Mouse (Mus musculus): ENCODE data around the gene B4galnt3. TPM values are rescaled to one million over a fixed set of nuclear protein-coding genes. Genes with fewer than 3 reads are reported as not detected.

B4galnt3 gene
- 0.57 and 0.66 TPM in 2 replicates for polyA plus RNA-seq (2012; rRNA removed)

- peaks cover 11% of the 10 kb centered on the region for H3K4me1 ChIP-seq (replicated peaks; ENCODE audit: control insufficient read depth, insufficient read depth, low read length)
- H3K4me3 ChIP-seq (ENCODE audit: control insufficient read depth, insufficient read depth, low read length): peak within 1 kb of the TSS; percentile 28
- DNase-seq: peak; percentile 47
- WGBS: under 1% methylated on average over 79 of the region's 79 CpGs
- H3K27me3 ChIP-seq (ENCODE audit: control insufficient read depth, insufficient read depth, low read length): peaks cover 2% of the 10 kb centered on the region; the same call in 1 of the 2 replicates
- TF ChIP-seq POLR2A (IDR thresholded peaks at IDR 0.05; ENCODE audit: control insufficient read depth, extremely low read depth, insufficient read depth, low read length, poor library complexity): no peak
- TF ChIP-seq CTCF (IDR thresholded peaks at IDR 0.05; ENCODE audit: borderline replicate concordance, control insufficient read depth, extremely low read depth, insufficient read depth, low read length, poor library complexity): no peak
- no peak within 1 kb of the TSS for H3K27ac ChIP-seq (ENCODE audit: control insufficient read depth, insufficient read depth, low read length)
- H3K36me3 ChIP-seq (ENCODE audit: control insufficient read depth, insufficient read depth, low read length): no peaks in the 10 kb centered on the region
These were observed at the start of gene B4galnt3, which contains the start of gene D330020A13Rik for GRCm38 (mm10) chr6:120294056-120294784. Gene B4galnt3, minus strand, starts transcription at chr6:120294559. Gene D330020A13Rik, plus strand, starts transcription at chr6:120294364.

DNA sequence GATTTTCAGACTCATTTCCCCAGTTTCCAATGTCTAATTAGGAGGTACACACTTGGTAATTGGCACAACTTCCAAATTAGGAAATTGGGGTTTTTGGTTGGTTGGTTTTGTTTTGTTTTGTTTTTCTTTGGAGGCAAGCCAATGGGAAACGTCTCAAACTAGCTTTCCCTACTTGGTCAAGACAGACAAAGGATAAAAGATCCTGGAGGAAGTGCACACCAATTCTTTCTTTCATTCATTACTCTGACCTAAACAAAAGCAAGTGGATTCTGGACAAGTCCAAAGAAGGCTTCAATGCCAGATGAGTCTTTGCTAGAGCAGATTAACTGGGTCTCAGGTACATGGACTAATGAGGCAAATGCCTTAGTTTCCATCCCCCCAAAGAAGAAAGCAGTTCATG lies 49.6 kb upstream of the B4galnt3 start:
- WGBS: 92% methylated on average over 1 of the region's 1 CpGs

DNA sequence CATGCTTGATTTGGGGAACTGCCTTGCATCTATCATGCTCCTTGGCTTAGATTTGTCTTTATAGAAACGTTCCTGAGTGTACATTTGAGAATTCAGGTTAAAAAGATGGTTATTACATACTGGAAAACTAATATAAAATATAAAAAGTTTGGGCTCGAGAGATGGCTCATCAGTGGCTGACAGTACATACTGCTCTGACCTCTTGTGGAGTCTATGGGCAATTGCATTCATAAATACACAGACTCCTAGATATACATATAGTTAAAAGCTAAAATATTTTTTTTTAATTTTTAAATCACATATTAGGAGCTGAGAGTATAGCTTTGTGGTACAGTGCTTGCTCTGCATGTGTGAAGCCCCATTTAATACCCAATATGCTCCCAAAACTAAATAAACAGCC lies 38.0 kb upstream of the B4galnt3 start:
- no peaks in the 10 kb centered on the region for H3K4me1 ChIP-seq (replicated peaks; ENCODE audit: control insufficient read depth, insufficient read depth, low read length)
- H3K27me3 ChIP-seq (ENCODE audit: control insufficient read depth, insufficient read depth, low read length): no peaks in the 10 kb centered on the region
- TF ChIP-seq POLR2A (IDR thresholded peaks at IDR 0.05; ENCODE audit: control insufficient read depth, extremely low read depth, insufficient read depth, low read length, poor library complexity): no peak
- no peak for TF ChIP-seq CTCF (IDR thresholded peaks at IDR 0.05; ENCODE audit: borderline replicate concordance, control insufficient read depth, extremely low read depth, insufficient read depth, low read length, poor library complexity)
- WGBS: 83% methylated on average over 2 of the region's 2 CpGs
- DNase-seq: no peak
- no peak overlapping the region for H3K4me3 ChIP-seq (ENCODE audit: control insufficient read depth, insufficient read depth, low read length)
- peaks cover 27% of the 10 kb centered on the region for H3K36me3 ChIP-seq (ENCODE audit: control insufficient read depth, insufficient read depth, low read length)
- H3K27ac ChIP-seq (ENCODE audit: control insufficient read depth, insufficient read depth, low read length): no peak overlapping the region

More for the DNA sequence above, 49.6 kb upstream of the B4galnt3 start:
- Histone ChIP-seq H3K4me3 (ENCODE audit: control insufficient read depth, insufficient read depth, low read length) (no peak overlapping the region), H3K27me3 (ENCODE audit: control insufficient read depth, insufficient read depth, low read length) (no peaks in the 10 kb centered on the region), H3K36me3 (ENCODE audit: control insufficient read depth, insufficient read depth, low read length) (peaks cover 25% of the 10 kb centered on the region), H3K4me1 (replicated peaks; ENCODE audit: control insufficient read depth, insufficient read depth, low read length) (no peaks in the 10 kb centered on the region), H3K27ac (ENCODE audit: control insufficient read depth, insufficient read depth, low read length) (no peak overlapping the region)
- no peak for DNase-seq
- TF ChIP-seq CTCF (IDR thresholded peaks at IDR 0.05; ENCODE audit: borderline replicate concordance, control insufficient read depth, extremely low read depth, insufficient read depth, low read length, poor library complexity): no peak
- TF ChIP-seq POLR2A (IDR thresholded peaks at IDR 0.05; ENCODE audit: control insufficient read depth, extremely low read depth, insufficient read depth, low read length, poor library complexity): no peak

DNA sequence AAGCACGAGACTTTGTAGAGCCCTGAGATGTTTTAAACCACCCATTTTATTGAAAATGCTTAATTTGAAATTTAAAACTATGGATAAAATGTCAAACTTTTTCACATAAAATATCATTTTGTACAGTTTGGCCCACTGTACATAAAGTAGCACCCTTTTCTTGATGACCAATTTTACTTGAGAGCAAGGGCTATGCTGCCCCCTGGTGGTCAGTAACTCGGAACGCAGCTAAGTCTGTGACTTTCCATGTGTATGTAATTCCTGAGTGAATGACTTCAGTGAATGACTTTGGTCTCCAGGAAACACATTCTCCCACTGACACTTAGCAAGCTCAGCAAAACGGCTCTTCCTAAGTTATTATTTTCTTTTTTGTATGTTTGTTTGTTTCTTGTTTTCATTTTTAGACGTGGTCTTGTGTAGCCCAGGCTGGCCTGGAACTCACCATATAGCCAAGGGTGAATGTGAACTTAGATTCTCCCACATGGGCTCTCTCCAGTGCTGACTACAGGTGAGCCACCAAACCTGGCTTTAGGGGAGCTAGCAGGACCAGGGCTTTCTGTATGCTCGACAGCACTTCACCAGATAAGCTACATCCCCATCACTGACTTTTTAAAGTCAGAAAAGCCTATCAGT lies 30.1 kb upstream of the B4galnt3 start:
- Histone ChIP-seq H3K27ac (ENCODE audit: control insufficient read depth, insufficient read depth, low read length) (no peak overlapping the region), H3K4me1 (replicated peaks; ENCODE audit: control insufficient read depth, insufficient read depth, low read length) (no peaks in the 10 kb centered on the region), H3K4me3 (ENCODE audit: control insufficient read depth, insufficient read depth, low read length) (no peak overlapping the region), H3K36me3 (ENCODE audit: control insufficient read depth, insufficient read depth, low read length) (peaks cover 5% of the 10 kb centered on the region), H3K27me3 (ENCODE audit: control insufficient read depth, insufficient read depth, low read length) (no peaks in the 10 kb centered on the region)
- WGBS: 51% methylated on average over 6 of the region's 6 CpGs
- DNase-seq: peak; percentile 56
- no peak for TF ChIP-seq CTCF (IDR thresholded peaks at IDR 0.05; ENCODE audit: borderline replicate concordance, control insufficient read depth, extremely low read depth, insufficient read depth, low read length, poor library complexity)
- no peak for TF ChIP-seq POLR2A (IDR thresholded peaks at IDR 0.05; ENCODE audit: control insufficient read depth, extremely low read depth, insufficient read depth, low read length, poor library complexity)

DNA sequence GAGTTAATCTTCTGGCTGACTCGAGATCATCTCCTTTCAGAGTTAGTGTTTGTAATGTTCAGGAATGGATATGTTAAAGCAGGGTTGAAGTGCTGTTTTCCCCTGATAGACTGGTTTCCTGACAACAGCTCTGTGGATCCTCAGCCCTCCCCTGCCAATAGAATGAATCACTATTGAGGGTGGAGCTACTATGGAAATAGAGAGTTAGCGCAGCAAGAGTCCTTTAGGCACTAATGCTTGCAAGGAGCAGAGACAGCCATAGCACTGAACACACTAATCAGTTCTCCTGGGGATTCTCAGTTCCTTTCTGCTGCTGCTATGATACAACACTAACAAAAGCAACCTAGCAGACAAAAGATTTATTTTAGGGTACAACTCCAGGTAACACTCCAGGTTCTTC lies 26.0 kb upstream of the B4galnt3 start:
- TF ChIP-seq POLR2A (IDR thresholded peaks at IDR 0.05; ENCODE audit: control insufficient read depth, extremely low read depth, insufficient read depth, low read length, poor library complexity) (no peak), CTCF (IDR thresholded peaks at IDR 0.05; ENCODE audit: borderline replicate concordance, control insufficient read depth, extremely low read depth, insufficient read depth, low read length, poor library complexity) (no peak)
- Histone ChIP-seq H3K27ac (ENCODE audit: control insufficient read depth, insufficient read depth, low read length) (no peak overlapping the region), H3K27me3 (ENCODE audit: control insufficient read depth, insufficient read depth, low read length) (no peaks in the 10 kb centered on the region), H3K4me3 (ENCODE audit: control insufficient read depth, insufficient read depth, low read length) (no peak overlapping the region), H3K36me3 (ENCODE audit: control insufficient read depth, insufficient read depth, low read length) (no peaks in the 10 kb centered on the region; the same call in 1 of the 2 replicates), H3K4me1 (replicated peaks; ENCODE audit: control insufficient read depth, insufficient read depth, low read length) (no peaks in the 10 kb centered on the region)
- DNase-seq: no peak
- 95% methylated on average over 2 of the region's 2 CpGs for WGBS

DNA sequence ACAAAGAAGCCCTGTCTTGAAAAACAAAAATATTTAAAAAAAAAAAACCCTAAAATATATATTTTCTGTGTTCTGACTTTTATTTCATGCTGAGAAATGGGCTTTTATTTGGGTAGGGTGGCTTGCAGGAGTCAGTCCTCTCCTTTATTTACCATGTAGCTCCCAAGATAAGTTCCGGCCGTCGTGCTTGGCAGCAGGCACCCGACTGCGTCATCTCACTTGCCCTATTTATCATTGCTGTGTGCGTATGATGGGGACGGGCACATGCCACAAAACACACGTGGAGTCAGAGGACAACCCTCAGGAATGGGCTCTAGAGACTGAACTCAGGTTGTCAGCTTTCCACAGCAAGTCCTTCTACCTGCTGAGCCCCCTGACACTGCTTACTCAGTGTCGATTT lies 24.8 kb upstream of the B4galnt3 start:
- H3K27me3 ChIP-seq (ENCODE audit: control insufficient read depth, insufficient read depth, low read length): no peaks in the 10 kb centered on the region
- DNase-seq: no peak
- 95% methylated on average over 9 of the region's 9 CpGs for WGBS

More for the DNA sequence above, 24.8 kb upstream of the B4galnt3 start:
- TF ChIP-seq POLR2A (IDR thresholded peaks at IDR 0.05; ENCODE audit: control insufficient read depth, extremely low read depth, insufficient read depth, low read length, poor library complexity): no peak
- TF ChIP-seq CTCF (IDR thresholded peaks at IDR 0.05; ENCODE audit: borderline replicate concordance, control insufficient read depth, extremely low read depth, insufficient read depth, low read length, poor library complexity): no peak
- H3K4me1 ChIP-seq (replicated peaks; ENCODE audit: control insufficient read depth, insufficient read depth, low read length): no peaks in the 10 kb centered on the region
- H3K27ac ChIP-seq (ENCODE audit: control insufficient read depth, insufficient read depth, low read length): no peak overlapping the region
- H3K4me3 ChIP-seq (ENCODE audit: control insufficient read depth, insufficient read depth, low read length): no peak overlapping the region
- H3K36me3 ChIP-seq (ENCODE audit: control insufficient read depth, insufficient read depth, low read length): no peaks in the 10 kb centered on the region

Data from thymus, adult 2 months (tissue).